Mouse (Mus musculus) cerebellum, adult 11-12 months (tissue): ENCODE results near the gene Fut1.

Experiments
- DNase-seq: peaks from one replicate; pipeline ENCODE4 v3.0.0; 2022

Gene Fut1

DNA sequence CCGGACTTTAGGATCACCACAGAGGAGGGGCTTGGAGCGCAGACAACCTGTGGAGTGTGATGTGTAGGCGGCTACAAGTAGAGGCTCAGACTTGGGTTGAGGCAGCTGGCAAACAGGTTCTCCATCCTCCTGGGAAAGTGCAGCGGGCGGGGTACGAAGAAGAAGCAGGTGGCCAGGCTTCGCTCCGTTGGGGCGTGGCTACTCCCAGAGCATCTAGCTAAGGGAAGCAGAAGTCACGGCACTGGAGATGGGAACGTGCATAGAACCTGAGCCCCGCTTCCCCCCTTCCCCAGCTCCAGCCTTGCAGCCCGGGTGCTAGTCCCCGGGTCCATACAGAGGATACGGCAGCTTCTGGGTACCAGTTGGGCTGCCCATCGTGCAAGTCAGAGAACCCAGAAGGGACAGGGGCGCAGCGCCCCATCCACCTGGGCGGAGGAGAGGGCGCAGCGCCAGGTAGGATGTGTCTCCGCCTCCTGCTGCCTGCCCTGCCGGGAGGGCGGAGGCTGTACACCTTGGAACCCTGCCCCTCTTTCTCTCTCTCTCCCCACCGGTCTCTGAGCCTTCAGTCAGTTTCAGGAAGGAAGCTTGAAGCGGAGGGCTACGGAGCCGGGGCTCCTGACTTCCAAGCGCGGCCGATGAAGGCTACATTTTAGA lies at the start of gene Fut1:
Fut1 (plus strand) TSS at position 248 of the 654 bp plus-strand sequence.
- no peak for DNase-seq

- DNase-seq, result peak; percentile 94
Observed at GRCm38 (mm10) chr7:45567780-45568516, 49.1 kb upstream of the Fut1 start.

DNA sequence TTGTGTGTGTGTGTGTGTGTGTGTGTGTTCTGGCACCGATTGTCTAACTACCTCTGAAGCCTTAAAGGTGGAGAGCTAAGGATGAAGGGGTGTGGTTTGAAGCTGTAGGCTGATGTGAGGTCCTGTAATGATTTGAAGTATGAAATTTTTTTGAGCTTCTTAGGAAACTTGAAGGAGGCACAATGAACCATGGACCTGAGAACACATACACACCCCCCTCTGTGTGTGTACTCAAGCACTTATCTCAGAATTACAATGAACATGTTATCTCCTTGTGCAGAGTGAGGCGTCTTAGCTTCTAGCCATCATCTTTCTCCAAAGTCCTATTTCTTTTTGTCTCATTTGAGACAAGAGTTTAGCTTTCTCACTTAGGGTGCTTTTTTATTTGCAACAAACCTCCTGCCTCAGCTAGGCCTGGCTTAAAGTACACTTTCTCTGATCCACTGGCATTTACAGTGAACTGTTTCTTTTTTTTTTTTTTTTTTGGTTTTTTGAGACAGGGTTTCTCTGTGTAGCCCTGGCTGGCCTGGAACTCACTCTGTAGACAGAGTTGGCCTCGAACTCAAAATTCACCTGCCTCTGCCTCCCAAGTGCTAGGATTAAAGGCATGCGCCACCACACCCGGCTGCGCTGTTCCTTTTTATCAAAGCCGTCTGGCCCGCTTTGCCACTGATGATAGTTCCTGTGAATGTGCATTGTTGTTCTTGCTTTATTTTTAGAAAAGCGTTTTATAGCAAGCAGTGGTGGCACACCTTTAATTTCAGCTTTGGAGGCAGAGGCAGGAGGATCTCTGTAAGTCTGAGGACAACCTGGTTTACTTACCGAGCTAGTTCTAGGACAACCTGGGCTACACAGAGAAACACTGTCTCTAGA lies 48.3 kb upstream of the Fut1 start:
- no peak for DNase-seq

GRCm38 (mm10) chr7:45570103-45570741 lies 46.9 kb upstream of the Fut1 start, which contains the start of gene Bcat2:
Gene Bcat2, plus strand, starts transcription at chr7:45570153.
- DNase-seq, result peak; percentile 80

DNA sequence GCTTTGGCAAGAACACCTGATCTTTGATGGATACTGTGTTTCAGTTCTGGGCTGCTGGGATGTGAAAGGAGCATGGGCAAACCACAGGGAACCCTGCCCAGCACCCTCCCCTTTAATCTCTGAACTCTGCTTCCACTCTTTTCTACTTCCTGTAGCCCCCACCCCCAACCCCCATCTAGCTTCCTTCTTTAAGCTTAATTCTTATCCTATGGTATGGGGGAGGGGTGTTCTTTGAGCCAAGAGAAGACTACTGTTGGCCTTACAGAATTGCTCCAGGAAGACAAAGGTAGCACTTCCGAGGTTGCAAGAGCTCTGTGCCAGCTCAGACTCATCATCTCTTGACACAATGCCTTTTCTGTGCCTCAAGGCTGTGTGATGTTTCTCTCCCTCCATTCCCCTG lies 45.1 kb upstream of the Fut1 start:
- DNase-seq, result no peak

DNA sequence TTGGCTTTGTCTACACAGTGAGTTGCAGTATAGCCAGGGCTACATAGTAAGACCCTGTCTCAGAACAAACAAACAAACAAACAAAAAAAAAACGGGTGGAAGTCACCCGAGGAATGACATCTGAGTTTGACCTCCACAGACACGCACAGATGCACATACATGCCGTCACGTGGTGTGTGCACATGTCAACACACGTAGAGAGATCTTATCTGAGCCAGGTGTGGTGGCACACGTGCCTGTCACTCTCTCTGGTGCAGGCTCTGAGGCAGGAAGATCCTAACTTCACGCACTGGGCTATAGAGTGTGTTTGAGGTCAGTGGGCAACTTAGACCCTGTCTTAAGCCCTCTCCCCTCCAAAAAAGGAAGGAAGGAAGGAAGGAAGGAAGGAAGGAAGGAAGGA lies 43.1 kb upstream of the Fut1 start:
- no peak for DNase-seq

DNA sequence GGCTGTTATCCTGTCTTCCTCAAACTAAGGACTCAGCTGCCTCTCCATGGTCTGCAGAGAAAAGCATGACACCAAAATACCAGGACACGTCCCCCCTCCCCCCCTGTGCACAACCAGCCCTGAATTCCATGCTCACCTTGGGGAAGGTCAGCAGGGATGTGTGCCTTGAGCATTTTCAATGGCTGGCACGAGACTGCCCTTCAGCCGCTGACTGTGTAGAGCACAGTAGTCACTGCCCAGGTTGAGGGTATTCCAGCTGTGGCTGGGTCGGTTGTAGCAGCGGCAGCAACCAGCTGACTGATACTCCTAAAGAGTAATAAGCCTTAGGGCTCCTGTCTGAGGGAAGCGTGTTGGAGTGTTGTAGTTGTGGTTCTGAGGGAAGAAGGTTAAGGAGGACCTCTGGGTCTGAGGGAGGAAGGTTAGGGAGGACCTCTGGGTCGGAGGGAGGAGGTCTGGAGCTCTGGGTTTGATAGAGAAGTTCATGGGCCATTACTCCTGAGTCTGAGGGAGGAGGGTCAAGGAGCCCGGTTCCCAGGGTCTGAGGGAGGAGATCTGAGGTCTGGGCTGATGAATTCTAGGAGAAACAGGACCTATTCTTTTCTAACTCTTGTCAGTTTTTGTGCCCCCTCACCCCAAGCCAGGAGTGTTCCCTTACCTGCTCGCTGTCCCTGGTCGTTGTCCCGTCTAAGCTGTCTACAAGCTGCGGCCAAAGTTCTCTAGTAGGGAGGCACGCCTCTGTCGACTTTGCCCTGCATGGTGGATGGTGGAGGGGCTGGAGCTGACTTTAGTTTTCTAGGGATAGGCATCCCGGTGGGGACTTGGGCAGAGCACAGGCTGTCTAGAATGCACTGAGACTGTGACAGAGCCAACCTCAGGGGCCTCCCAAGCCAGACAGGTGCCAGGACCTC lies 42.4 kb upstream of the Fut1 start:
- no peak for DNase-seq

DNA sequence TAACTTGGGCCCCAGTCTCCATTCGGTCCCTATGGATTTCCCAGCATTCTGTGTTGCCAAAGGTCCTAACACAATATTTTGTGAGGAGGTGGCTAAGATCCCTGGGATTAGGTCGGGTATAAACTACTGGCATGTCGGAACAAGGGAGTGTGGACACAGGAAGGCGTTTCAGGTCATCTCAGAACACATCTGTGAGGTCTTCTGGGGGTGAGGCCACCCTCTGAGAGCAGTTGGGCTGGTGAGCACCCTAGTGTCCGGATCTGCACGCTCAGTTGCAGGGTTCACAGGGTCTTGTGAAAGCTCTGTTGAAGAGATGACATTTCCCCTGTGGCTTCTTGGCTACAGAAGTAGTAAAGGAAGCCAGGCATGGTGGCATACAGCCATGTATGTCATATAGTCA lies 31.2 kb upstream of the Fut1 start:
- DNase-seq, result no peak

GRCm38 (mm10) chr7:45587631-45588592 lies 29.2 kb upstream of the Fut1 start:
- peak; percentile 55 for DNase-seq

DNA sequence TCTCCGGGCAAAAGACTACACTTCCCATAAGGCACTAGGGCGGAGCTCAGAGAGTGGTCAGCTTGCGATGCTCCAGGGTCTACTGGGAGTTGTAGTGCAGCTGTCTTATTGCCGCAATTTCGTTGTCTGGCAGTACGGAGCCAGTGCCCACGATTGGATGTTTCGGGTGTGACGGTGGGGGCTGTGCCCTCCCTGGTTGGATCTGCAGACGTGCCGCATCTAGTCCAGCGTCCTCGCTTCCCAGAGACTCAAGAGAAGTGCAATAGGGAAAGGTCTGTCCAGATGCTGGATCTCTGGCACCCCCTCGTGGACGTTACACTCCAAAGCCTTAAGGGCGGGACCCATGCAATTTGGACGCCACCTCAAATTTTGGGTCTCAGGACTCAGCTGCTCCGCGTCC lies 27.9 kb upstream of the Fut1 start:
- peak; percentile 98 for DNase-seq

- peak; percentile 29 for DNase-seq
Observed at GRCm38 (mm10) chr7:45589898-45590297, 27.2 kb upstream of the Fut1 start.

- DNase-seq, result no peak
Observed at GRCm38 (mm10) chr7:45590874-45591273, 26.2 kb upstream of the Fut1 start.

- no peak for DNase-seq
Observed at GRCm38 (mm10) chr7:45591880-45592279, 25.2 kb upstream of the Fut1 start.

GRCm38 (mm10) chr7:45593118-45593815 lies 23.8 kb upstream of the Fut1 start:
- DNase-seq, result peak; percentile 59

- DNase-seq, result no peak
Observed at GRCm38 (mm10) chr7:45595176-45595575, 21.9 kb upstream of the Fut1 start.

DNA sequence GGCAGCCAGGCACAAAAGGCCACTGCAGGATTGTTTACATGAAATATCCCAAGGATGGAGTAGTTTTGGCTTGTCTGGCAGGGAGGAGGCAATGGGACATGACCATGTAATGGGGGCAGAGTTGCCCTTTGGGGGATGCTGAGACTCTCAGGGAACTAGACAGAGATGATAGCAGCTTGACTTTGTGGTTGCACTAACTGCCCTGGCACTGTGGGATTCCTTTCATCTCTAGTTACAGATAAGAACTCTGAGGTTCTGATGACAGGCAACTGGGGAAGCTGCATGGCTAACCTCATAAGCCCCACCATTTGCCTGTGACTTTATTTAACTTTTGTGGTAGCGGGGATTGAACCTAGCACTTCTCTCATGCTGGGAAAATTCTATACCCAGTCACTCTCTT lies 21.0 kb upstream of the Fut1 start:
- no peak for DNase-seq

GRCm38 (mm10) chr7:45597013-45597412 lies 20.1 kb upstream of the Fut1 start:
- DNase-seq, result no peak

- DNase-seq, result no peak
Observed at GRCm38 (mm10) chr7:45597527-45597926, 19.6 kb upstream of the Fut1 start.

GRCm38 (mm10) chr7:45598960-45599879 lies 17.9 kb upstream of the Fut1 start:
- no peak for DNase-seq
